Mouse (Mus musculus): ENCODE data around the gene Apol11b. TPM values are rescaled to one million over a fixed set of nuclear protein-coding genes. Genes with fewer than 3 reads are reported as not detected.
"Not testable (repeated sequence)": the region's sequence is repeated elsewhere in the genome, so short reads cannot be mapped to it uniquely, and the experiment has no call there.

Apol11b gene
- polyA plus RNA-seq (2015; fragmentation: Nextera tagmentation; extraction: Ambion mirVana), result 0.19 and 0.25 TPM in 2 replicates

DNA sequence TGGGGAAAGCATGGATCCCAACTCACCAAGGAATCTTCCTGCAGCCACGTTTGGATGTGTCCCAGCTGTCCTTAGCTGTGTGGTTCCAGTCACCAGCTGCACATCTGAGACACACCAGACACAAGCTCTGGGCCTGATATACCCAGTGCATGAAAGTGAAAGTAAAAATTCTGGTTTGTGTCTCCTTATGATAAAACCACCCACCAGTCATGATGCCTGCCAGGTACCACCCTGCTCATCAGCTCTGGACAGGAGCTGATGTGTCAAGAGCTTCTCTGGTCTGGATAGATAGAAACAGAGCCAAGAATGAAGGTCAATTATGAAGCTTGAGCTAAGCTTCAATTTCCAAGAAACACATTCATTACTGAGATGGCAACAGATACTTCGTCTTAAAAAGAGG is at the start of gene Apol11b:
TSS of gene Apol11b (minus strand) at position 111 of the 400 bp plus-strand sequence.
- H3K9ac ChIP-seq; H3K27ac ChIP-seq; H3K27me3 ChIP-seq; H3K4me1 ChIP-seq; H3K4me2 ChIP-seq; ATAC-seq (ENCODE audit: borderline replicate concordance, extremely low read depth, low FRiP score, low TSS enrichment); H3K9me3 ChIP-seq; H3K4me3 ChIP-seq; H3K36me3 ChIP-seq: not testable (repeated sequence)
- 59% methylated on average over 2 of the region's 2 CpGs for WGBS

DNA sequence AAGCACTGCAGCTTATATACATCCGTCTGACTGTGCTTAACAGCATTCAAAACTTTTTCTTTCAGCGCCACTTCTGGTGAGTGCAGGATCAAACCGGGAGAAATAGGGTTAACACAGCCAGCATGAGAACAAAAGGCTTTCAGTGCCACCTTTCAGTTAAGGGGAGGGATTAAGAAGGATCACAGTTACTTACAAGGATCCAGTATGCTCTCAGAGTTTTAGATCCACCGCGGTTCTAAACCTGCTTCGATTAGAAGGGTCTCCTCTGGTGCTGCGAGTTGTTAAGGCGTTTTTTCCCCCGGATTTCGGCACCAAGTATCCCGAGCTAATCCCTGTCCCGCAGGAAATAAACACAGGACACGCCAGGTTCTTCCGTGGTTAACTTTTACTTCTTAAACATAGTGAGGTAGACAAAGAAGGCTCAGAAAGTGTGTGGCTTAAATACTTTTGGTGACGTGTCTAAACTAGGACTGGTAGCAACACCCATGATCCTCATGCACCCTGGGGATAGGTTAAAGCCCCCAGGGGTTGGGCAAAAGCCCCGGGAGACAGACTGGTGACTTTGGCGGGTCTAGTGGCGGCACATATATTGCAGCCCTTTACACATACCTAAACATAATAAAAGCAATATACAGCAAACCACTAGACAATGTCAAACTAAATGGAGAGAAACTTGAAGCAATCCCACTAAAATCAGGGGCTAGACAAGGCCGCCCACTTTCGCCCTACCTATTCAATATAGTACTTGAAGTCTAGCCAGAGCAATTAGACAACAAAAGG is 48.6 kb upstream of the Apol11b start:
- WGBS, result 7% methylated on average over 19 of the region's 20 CpGs
- not testable (repeated sequence) for ATAC-seq (ENCODE audit: borderline replicate concordance, extremely low read depth, low FRiP score, low TSS enrichment); H3K27me3 ChIP-seq; H3K9ac ChIP-seq; H3K36me3 ChIP-seq; H3K4me1 ChIP-seq; H3K9me3 ChIP-seq
- peak overlapping the region; percentile 50; the same call in 1 of the 2 replicates for H3K27ac ChIP-seq
- H3K4me2 ChIP-seq, result peak overlapping the region; percentile 50
- peak overlapping the region; percentile 28 for H3K4me3 ChIP-seq

DNA sequence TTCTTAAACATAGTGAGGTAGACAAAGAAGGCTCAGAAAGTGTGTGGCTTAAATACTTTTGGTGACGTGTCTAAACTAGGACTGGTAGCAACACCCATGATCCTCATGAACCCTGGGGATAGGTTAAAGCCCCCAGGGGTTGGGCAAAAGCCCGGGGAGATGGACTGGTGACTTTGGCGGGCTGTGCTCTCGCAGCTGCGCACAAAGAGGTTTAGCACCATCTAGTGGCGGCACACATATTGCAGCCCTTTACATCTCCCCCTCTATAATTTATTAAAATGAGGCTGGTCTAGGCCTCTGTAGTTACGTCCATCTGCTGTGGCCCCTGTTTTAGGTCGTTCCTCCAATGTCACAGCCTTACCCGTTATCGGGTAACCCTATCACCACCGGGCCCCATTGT is 40.9 kb upstream of the Apol11b start:
- H3K4me3 ChIP-seq; H3K27ac ChIP-seq; H3K27me3 ChIP-seq; H3K9ac ChIP-seq; H3K4me2 ChIP-seq; ATAC-seq (ENCODE audit: borderline replicate concordance, extremely low read depth, low FRiP score, low TSS enrichment); H3K36me3 ChIP-seq; H3K4me1 ChIP-seq; H3K9me3 ChIP-seq: not testable (repeated sequence)
- 13% methylated on average over 11 of the region's 11 CpGs for WGBS

- whole genome bisulfite sequencing, result 70% methylated on average over 1 of the region's 1 CpGs
- ATAC-seq (ENCODE audit: borderline replicate concordance, extremely low read depth, low FRiP score, low TSS enrichment); H3K27ac ChIP-seq; H3K27me3 ChIP-seq; H3K9me3 ChIP-seq; H3K9ac ChIP-seq; H3K4me1 ChIP-seq; H3K4me3 ChIP-seq; H3K4me2 ChIP-seq; H3K36me3 ChIP-seq: not testable (repeated sequence)
Measured at GRCm38 (mm10) chr15:77674081-77674480, 31.0 kb upstream of the Apol11b start.

DNA sequence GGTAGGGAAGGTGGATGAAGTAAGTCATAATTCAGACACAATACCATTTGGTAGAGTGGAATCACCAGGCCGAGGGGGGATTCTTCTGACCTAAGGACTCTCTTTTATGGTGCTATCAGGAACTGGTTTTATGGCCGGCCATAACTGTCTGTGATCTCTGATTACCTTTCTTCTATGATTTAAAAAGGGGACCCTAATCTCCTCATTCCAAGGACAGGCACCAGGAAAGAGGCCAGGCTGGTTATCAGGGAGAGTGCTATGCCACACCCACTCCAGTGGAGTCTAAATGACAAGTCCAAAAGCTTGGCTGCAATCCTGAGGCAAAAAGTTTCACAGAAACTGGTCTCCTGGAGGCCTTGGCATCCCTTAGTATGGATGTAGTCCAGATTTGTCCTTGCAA is 18.8 kb upstream of the Apol11b start:
- 78% methylated on average over 2 of the region's 2 CpGs for WGBS

DNA sequence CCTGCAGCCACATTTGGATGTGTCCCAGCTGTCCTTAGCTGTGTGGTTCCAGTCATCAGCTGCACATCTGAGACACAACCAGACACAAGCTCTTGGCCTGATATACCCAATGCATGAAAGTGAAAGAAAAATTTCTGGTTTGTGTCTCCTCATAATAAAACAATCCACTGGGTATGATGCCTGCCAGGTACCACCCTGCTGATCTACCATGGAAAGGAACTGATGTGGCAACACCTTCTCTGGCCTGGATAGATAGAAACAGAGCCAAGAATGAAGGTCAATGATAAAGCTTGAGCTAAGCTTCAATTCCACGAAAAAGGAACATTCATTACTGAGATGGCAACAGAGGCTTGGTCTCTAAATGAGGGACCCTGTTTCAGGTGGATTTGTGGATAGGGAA is 16.7 kb upstream of the Apol11b start:
- ATAC-seq (ENCODE audit: borderline replicate concordance, extremely low read depth, low FRiP score, low TSS enrichment); H3K4me2 ChIP-seq; H3K4me1 ChIP-seq; H3K4me3 ChIP-seq; H3K36me3 ChIP-seq; H3K27me3 ChIP-seq; H3K27ac ChIP-seq; H3K9me3 ChIP-seq; H3K9ac ChIP-seq: not testable (repeated sequence)
- 60% methylated on average over 1 of the region's 1 CpGs for WGBS

More for the DNA sequence above, 18.8 kb upstream of the Apol11b start:
- H3K4me3 ChIP-seq; H3K4me1 ChIP-seq; H3K9ac ChIP-seq; H3K4me2 ChIP-seq; H3K9me3 ChIP-seq; H3K36me3 ChIP-seq; ATAC-seq (ENCODE audit: borderline replicate concordance, extremely low read depth, low FRiP score, low TSS enrichment); H3K27me3 ChIP-seq; H3K27ac ChIP-seq: not testable (repeated sequence)

DNA sequence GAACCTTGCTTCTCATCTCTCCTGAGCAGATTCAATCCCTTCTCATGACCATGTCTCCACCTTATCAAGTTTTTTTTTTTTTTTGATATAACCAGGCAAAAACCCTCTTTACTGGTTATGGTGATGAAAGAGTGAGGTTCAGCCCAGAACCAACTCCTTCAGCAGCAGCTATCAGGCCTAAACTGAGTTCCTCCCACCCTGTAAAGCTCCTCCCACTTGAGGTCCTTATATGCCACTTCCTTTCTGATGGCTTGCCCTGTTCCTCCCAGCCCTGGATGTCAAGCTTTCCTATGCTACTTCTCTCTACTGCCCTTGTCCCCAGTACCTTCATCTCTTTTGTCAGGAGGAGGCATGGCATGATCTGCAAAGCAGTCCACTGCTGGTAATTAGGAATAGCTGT is 8.1 kb upstream of the Apol11b start:
- not testable (repeated sequence) for H3K4me1 ChIP-seq; ATAC-seq (ENCODE audit: borderline replicate concordance, extremely low read depth, low FRiP score, low TSS enrichment); H3K4me3 ChIP-seq; H3K27ac ChIP-seq; H3K9ac ChIP-seq; H3K27me3 ChIP-seq; H3K4me2 ChIP-seq; H3K9me3 ChIP-seq; H3K36me3 ChIP-seq

GRCm38 (mm10) chr15:77629822-77630221 is 13.3 kb downstream of the Apol11b start:
- H3K27ac ChIP-seq; H3K9ac ChIP-seq; H3K4me2 ChIP-seq; H3K4me1 ChIP-seq; H3K27me3 ChIP-seq; H3K9me3 ChIP-seq; H3K36me3 ChIP-seq; H3K4me3 ChIP-seq; ATAC-seq (ENCODE audit: borderline replicate concordance, extremely low read depth, low FRiP score, low TSS enrichment): not testable (repeated sequence)
- WGBS, result 61% methylated on average over 3 of the region's 3 CpGs

DNA sequence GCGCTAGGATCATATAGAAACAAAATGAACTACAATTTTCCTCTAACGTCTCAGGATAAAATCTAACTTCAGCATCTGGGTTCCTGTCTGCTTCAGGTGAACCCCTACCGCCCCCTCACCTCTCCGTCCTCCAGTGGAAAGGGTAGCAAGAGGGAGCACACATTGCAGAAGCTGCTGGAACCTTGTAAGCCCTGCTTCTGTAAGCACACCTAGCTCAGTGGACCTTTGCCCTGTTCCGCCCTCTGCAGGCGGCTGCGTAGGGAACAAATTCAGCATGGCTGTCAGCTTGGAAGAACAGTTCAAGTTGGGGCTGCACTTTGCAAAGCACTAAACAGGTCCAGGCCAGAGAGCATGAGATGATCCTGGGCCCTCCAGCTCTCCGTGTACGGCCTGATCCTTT is 14.4 kb downstream of the Apol11b start:
- not testable (repeated sequence) for H3K36me3 ChIP-seq; H3K27ac ChIP-seq; H3K9me3 ChIP-seq; H3K4me1 ChIP-seq; H3K27me3 ChIP-seq; H3K9ac ChIP-seq; H3K4me2 ChIP-seq; H3K4me3 ChIP-seq; ATAC-seq (ENCODE audit: borderline replicate concordance, extremely low read depth, low FRiP score, low TSS enrichment)
- WGBS, result 41% methylated on average over 9 of the region's 9 CpGs

DNA sequence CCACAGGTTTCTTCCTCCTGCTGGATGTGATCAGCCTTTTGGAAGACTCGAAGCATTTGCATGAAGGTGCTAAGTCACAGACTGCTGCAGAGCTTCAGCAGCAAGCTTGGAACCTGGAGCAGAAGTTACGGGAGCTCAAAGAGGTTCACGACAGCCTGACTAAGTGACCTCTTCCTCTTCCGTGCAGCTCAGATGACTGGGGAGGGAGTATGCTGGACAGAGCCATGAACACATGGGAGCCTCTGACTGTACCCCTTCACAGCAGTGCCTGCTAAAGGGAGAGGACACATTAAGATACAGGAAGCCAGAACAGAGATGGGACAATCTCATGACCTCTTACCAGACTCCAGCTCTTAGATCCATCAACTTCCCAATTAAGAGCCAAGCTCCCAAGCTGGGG is 16.6 kb downstream of the Apol11b start:
- not testable (repeated sequence) for H3K4me2 ChIP-seq; H3K27ac ChIP-seq; ATAC-seq (ENCODE audit: borderline replicate concordance, extremely low read depth, low FRiP score, low TSS enrichment); H3K9ac ChIP-seq; H3K36me3 ChIP-seq; H3K9me3 ChIP-seq; H3K27me3 ChIP-seq; H3K4me3 ChIP-seq; H3K4me1 ChIP-seq
- 57% methylated on average over 4 of the region's 4 CpGs for WGBS

- Histone ChIP-seq H3K27me3 (no peaks in the 10 kb centered on the region), H3K4me3 (no peak overlapping the region), H3K27ac (no peak overlapping the region), H3K36me3 (no peaks in the 10 kb centered on the region), H3K9me3 (no peaks in the 10 kb centered on the region), H3K4me2 (no peak overlapping the region), H3K4me1 (no peaks in the 10 kb centered on the region), H3K9ac (no peak overlapping the region)
- WGBS, result 84% methylated on average over 1 of the region's 1 CpGs
- ATAC-seq (ENCODE audit: borderline replicate concordance, extremely low read depth, low FRiP score, low TSS enrichment), result no peak
Measured at GRCm38 (mm10) chr15:77624710-77625109, 18.4 kb downstream of the Apol11b start.

GRCm38 (mm10) chr15:77606069-77606468 is 37.0 kb downstream of the Apol11b start:
- no peaks in the 10 kb centered on the region for H3K27me3 ChIP-seq
- no peaks in the 10 kb centered on the region for H3K9me3 ChIP-seq
- no peak overlapping the region for H3K9ac ChIP-seq
- no peaks in the 10 kb centered on the region for H3K36me3 ChIP-seq
- no peak for ATAC-seq (ENCODE audit: borderline replicate concordance, extremely low read depth, low FRiP score, low TSS enrichment)
- H3K27ac ChIP-seq, result no peak overlapping the region
- 89% methylated on average over 3 of the region's 3 CpGs for WGBS
- no peak overlapping the region for H3K4me3 ChIP-seq
- H3K4me2 ChIP-seq, result no peak overlapping the region
- no peaks in the 10 kb centered on the region for H3K4me1 ChIP-seq

GRCm38 (mm10) chr15:77598958-77599357 is 44.1 kb downstream of the Apol11b start, which contains the start of gene Gm36245:
Gm36245 (plus strand) TSS chr15:77599258.
- no peaks in the 10 kb centered on the region for H3K27me3 ChIP-seq
- ATAC-seq (ENCODE audit: borderline replicate concordance, extremely low read depth, low FRiP score, low TSS enrichment), result no peak
- H3K4me2 ChIP-seq, result no peak within 1 kb of the TSS
- H3K27ac ChIP-seq, result no peak within 1 kb of the TSS
- no peaks in the 10 kb centered on the region for H3K4me1 ChIP-seq
- no peaks in the 10 kb centered on the region for H3K36me3 ChIP-seq
- 67% methylated on average over 1 of the region's 1 CpGs for whole genome bisulfite sequencing
- no peaks in the 10 kb centered on the region for H3K9me3 ChIP-seq
- H3K4me3 ChIP-seq, result no peak within 1 kb of the TSS
- no peak within 1 kb of the TSS for H3K9ac ChIP-seq

Measured in lung, embryonic 15.5 days (tissue).